Mouse (Mus musculus) lung, adult 18-20 months (tissue): ENCODE results near the gene Gm5294.
A peak's percentile ranks its signal among the peaks of the same experiment; 100 is the strongest.

ENCODE experiments used
- DNase-seq, 2 experiments: peaks; one replicate each; pipeline ENCODE4 v3.0.0; 2022; ENCODE audit warnings: mixed read lengths in 2 of 2

Gene Gm5294

GRCm38 (mm10) chr5:138849682-138850461 lies 30.0 kb downstream of the Gm5294 start:
- no peak for DNase-seq

GRCm38 (mm10) chr5:138850462-138850844 lies 30.6 kb downstream of the Gm5294 start:
- no peak for DNase-seq

- DNase-seq = no peak
Measured at GRCm38 (mm10) chr5:138851296-138851780, 31.5 kb downstream of the Gm5294 start.

- no peak for DNase-seq
Measured at GRCm38 (mm10) chr5:138852151-138852550, 32.3 kb downstream of the Gm5294 start.

GRCm38 (mm10) chr5:138853349-138853748 lies 33.5 kb downstream of the Gm5294 start:
- no peak for DNase-seq

- DNase-seq = peak; percentile 79 to 86
Measured at GRCm38 (mm10) chr5:138857010-138857617, 37.2 kb downstream of the Gm5294 start.

GRCm38 (mm10) chr5:138857811-138858251 lies 38.0 kb downstream of the Gm5294 start:
- DNase-seq = peak; percentile 12 to 16

GRCm38 (mm10) chr5:138863681-138864146 lies 43.8 kb downstream of the Gm5294 start:
- DNase-seq = peak; percentile 42 to 58

GRCm38 (mm10) chr5:138864166-138864565 lies 44.3 kb downstream of the Gm5294 start:
- no peak for DNase-seq

GRCm38 (mm10) chr5:138864880-138865279 lies 45.0 kb downstream of the Gm5294 start:
- DNase-seq = no peak

GRCm38 (mm10) chr5:138865637-138866036 lies 45.8 kb downstream of the Gm5294 start:
- no peak for DNase-seq
